Mouse (Mus musculus): ENCODE measurements at regions not wholly inside any gene's neighbourhood (a gene's known extent, or its start where the extent isn't known, plus 50 kb on each side); places are given as distances from the start of the nearest gene placed in this dataset.

GRCm38 (mm10) chr10:66879071-66879470 is 216.9 kb upstream of the Jmjd1c start:
- no peak for DNase-seq (ENCODE audit: extremely low spot score in 1 of 2, low spot score in 2 of 2)
- Histone ChIP-seq H3K4me3 (no peak overlapping the region), H3K27ac (no peak overlapping the region)
- intact Hi-C loops (cut with DNase I): no loop called here
- no peak for TF ChIP-seq CTCF (IDR thresholded peaks at IDR 0.05)

- no peak for TF ChIP-seq CTCF (IDR thresholded peaks at IDR 0.05)
- DNase-seq (ENCODE audit: extremely low spot score in 1 of 2, low spot score in 2 of 2): no peak
- Histone ChIP-seq H3K27ac (peak overlapping the region; percentile 28; the same call in 1 of the 2 replicates), H3K4me3 (no peak overlapping the region)
- intact Hi-C loops (cut with DNase I): loop anchor here (5.0 kb wide), 1 partner anchor 451 kb away; no protein-coding TSS in a partner anchor
Observed at GRCm38 (mm10) chr10:66882825-66883224, 213.1 kb upstream of the Jmjd1c start.

- intact Hi-C loops (cut with DNase I): no loop called here
- Histone ChIP-seq H3K4me3 (no peak overlapping the region), H3K27ac (no peak overlapping the region)
- DNase-seq (ENCODE audit: extremely low spot score in 1 of 2, low spot score in 2 of 2): no peak
- no peak for TF ChIP-seq CTCF (IDR thresholded peaks at IDR 0.05)
Observed at GRCm38 (mm10) chr10:66885575-66885974, 210.3 kb upstream of the Jmjd1c start.

GRCm38 (mm10) chr10:66889786-66890555 is 206.0 kb upstream of the Jmjd1c start:
- Histone ChIP-seq H3K27ac (peak overlapping the region; percentile 55), H3K4me3 (no peak overlapping the region)
- no peak for DNase-seq (ENCODE audit: extremely low spot score in 1 of 2, low spot score in 2 of 2)
- intact Hi-C loops (cut with DNase I): no loop called here
- TF ChIP-seq CTCF (IDR thresholded peaks at IDR 0.05): no peak

GRCm38 (mm10) chr10:66891811-66892210 is 204.1 kb upstream of the Jmjd1c start:
- no peak for DNase-seq (ENCODE audit: extremely low spot score in 1 of 2, low spot score in 2 of 2)
- intact Hi-C loops (cut with DNase I): no loop called here
- no peak for TF ChIP-seq CTCF (IDR thresholded peaks at IDR 0.05)
- H3K4me3 ChIP-seq: no peak overlapping the region
- no peak overlapping the region for H3K27ac ChIP-seq

GRCm38 (mm10) chr10:66893836-66894235 is 202.1 kb upstream of the Jmjd1c start:
- no peak for TF ChIP-seq CTCF (IDR thresholded peaks at IDR 0.05)
- no peak overlapping the region for H3K27ac ChIP-seq
- DNase-seq (ENCODE audit: extremely low spot score in 1 of 2, low spot score in 2 of 2): no peak
- intact Hi-C loops (cut with DNase I): no loop called here
- H3K4me3 ChIP-seq: no peak overlapping the region

- no peak for TF ChIP-seq CTCF (IDR thresholded peaks at IDR 0.05)
- intact Hi-C loops (cut with DNase I): no loop called here
- no peak for DNase-seq (ENCODE audit: extremely low spot score in 1 of 2, low spot score in 2 of 2)
- Histone ChIP-seq H3K4me3 (no peak overlapping the region), H3K27ac (no peak overlapping the region)
Observed at GRCm38 (mm10) chr10:66896698-66897622, 199.0 kb upstream of the Jmjd1c start.

- H3K4me3 ChIP-seq: no peak overlapping the region
Observed at GRCm38 (mm10) chr10:66899724-66900123, 196.2 kb upstream of the Jmjd1c start.

GRCm38 (mm10) chr10:66900781-66901180 is 195.1 kb upstream of the Jmjd1c start:
- TF ChIP-seq CTCF (IDR thresholded peaks at IDR 0.05): no peak
- DNase-seq (ENCODE audit: extremely low spot score in 1 of 2, low spot score in 2 of 2): no peak
- H3K4me3 ChIP-seq: no peak overlapping the region
- intact Hi-C loops (cut with DNase I): loop anchor here (5.0 to 10.0 kb wide), 3 partner anchors 48 to 634 kb away; partner anchors contain the start of gene Egr2
- no peak overlapping the region for H3K27ac ChIP-seq

More at GRCm38 (mm10) chr10:66899724-66900123, 196.2 kb upstream of the Jmjd1c start:
- no peak overlapping the region for H3K27ac ChIP-seq
- intact Hi-C loops (cut with DNase I): loop anchor here (5.0 to 10.0 kb wide), 3 partner anchors 47 to 635 kb away; partner anchors contain the start of gene Egr2
- no peak for TF ChIP-seq CTCF (IDR thresholded peaks at IDR 0.05)
- no peak for DNase-seq (ENCODE audit: extremely low spot score in 1 of 2, low spot score in 2 of 2)

- no peak for DNase-seq (ENCODE audit: extremely low spot score in 1 of 2, low spot score in 2 of 2)
- no peak for TF ChIP-seq CTCF (IDR thresholded peaks at IDR 0.05)
- intact Hi-C loops (cut with DNase I): loop anchor here (5.0 to 10.0 kb wide), 3 partner anchors 50 to 633 kb away; partner anchors contain the start of gene Egr2
- H3K27ac ChIP-seq: no peak overlapping the region
- H3K4me3 ChIP-seq: peak overlapping the region; percentile 23
Observed at GRCm38 (mm10) chr10:66901873-66902272, 194.1 kb upstream of the Jmjd1c start.

GRCm38 (mm10) chr10:66904552-66905367 is 191.2 kb upstream of the Jmjd1c start:
- Histone ChIP-seq H3K27ac (no peak overlapping the region), H3K4me3 (no peak overlapping the region)
- DNase-seq (ENCODE audit: extremely low spot score in 1 of 2, low spot score in 2 of 2): no peak
- no peak for TF ChIP-seq CTCF (IDR thresholded peaks at IDR 0.05)
- intact Hi-C loops (cut with DNase I): loop anchor here (5.0 to 10.0 kb wide), 3 partner anchors 52 to 630 kb away; partner anchors contain the start of gene Egr2

Measured in left cerebral cortex, adult 2 months (tissue).